In the genomic region with DNA sequence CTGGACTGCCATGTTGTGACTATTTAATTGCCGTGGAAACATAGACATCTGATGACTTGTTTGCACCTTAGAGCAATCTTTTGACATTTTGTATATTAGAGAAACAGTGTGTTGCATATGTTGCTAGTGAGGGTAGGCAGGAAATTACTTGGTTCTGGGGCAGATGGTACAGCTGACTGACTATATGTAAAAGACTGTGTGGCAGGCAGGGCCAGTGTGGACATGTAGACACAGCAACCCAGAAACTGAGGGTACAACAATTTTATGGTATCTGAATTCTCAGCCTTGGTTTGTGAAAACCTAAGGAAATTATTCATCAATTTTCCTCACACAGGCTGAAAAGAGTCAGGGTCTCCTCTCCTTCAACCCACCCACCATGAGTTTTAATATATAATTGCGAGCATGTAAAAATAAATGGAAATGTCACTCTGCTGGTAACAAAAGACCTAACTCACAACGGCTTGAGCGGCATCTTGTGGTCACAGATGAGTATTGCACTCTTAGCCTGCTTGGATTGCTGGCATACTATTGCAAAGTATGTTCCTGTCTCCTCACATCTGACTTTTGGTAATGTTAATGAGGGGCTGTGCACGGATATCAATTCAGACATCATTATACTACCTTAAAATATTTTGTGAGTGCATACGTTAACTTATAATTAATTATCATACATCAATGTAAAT, we compare ENCODE assay signal across 8 mouse cellular contexts.
DNase-seq lines count a peak whose midpoint lies in the region; ATAC-seq and TF ChIP-seq lines count a peak whose summit lies in the region.

No protein-coding gene starts in this region.

- 22% methylated on average over 6 of the region's 6 CpGs for WGBS in spleen, adult 2 months
- 11% methylated on average over 6 of the region's 6 CpGs for WGBS in forebrain, embryonic 15.5 days
- WGBS in limb, embryonic 11.5 days: 16% methylated on average over 6 of the region's 6 CpGs
- 14% methylated on average over 6 of the region's 6 CpGs for WGBS in neural tube, embryonic 15.5 days

- H3K4me3 ChIP-seq in spleen, adult 2 months (ENCODE audit: extremely low read depth, insufficient read depth, insufficient read length): no peak overlapping the region
- no peak overlapping the region for H3K4me3 ChIP-seq in forebrain, embryonic 15.5 days
- no peak overlapping the region for H3K4me3 ChIP-seq in limb, embryonic 11.5 days (ENCODE audit: low read depth, low read length)
- H3K4me3 ChIP-seq in neural tube, embryonic 15.5 days (replicated peaks): no peak overlapping the region

- peak; percentile 44 for ATAC-seq in forebrain, embryonic 15.5 days (replicated peaks)
- no peak for ATAC-seq in limb, embryonic 11.5 days (ENCODE audit: insufficient number of reproducible peaks, low FRiP score, low TSS enrichment, low read depth)
- peak; percentile 67 for ATAC-seq in neural tube, embryonic 15.5 days (ENCODE audit: low FRiP score)

- H3K27me3 ChIP-seq in spleen, adult 2 months (ENCODE audit: control insufficient read depth, insufficient read depth, low read length): no peaks in the 10 kb centered on the region
- 0 out of 2 replicates have a peak, but pooled peaks cover 3% of the 10 kb centered on the region for H3K27me3 ChIP-seq in forebrain, embryonic 15.5 days
- H3K27me3 ChIP-seq in limb, embryonic 11.5 days (ENCODE audit: control insufficient read depth, insufficient read depth, low read length): no peaks in the 10 kb centered on the region
- no peaks in the 10 kb centered on the region; the same call in 1 of the 2 replicates for H3K27me3 ChIP-seq in neural tube, embryonic 15.5 days (replicated peaks)

- no peak for TF ChIP-seq POLR2A in spleen, adult 2 months (IDR thresholded peaks at IDR 0.05; ENCODE audit: low read depth, low read length)

- DNase-seq in spleen, adult 2 months (ENCODE audit: low read depth in 1 of 2, low spot score in 2 of 2): peak in 1 of 2 experiments; percentile 25
- DNase-seq in spleen, adult 12 weeks (ENCODE audit: low spot score): no peak
- DNase-seq in c-Kit-positive CD71-positive TER-119-positive erythroid progenitor cells, embryonic 14.5 days (ENCODE audit: low spot score): peak; percentile 14
- DNase-seq in kidney, adult 9 months: peak; percentile 46
- peak; percentile 77 for DNase-seq in limb, embryonic 11.5 days (ENCODE audit: low spot score)
- DNase-seq in yolk sac, embryonic 10.5 days (ENCODE audit: low spot score): peak; percentile 21

- H3K27ac ChIP-seq in spleen, adult 2 months (ENCODE audit: insufficient read depth, low read length): no peak overlapping the region
- H3K27ac ChIP-seq in forebrain, embryonic 15.5 days (replicated peaks): no peak overlapping the region
- H3K27ac ChIP-seq in limb, embryonic 11.5 days (replicated peaks; ENCODE audit: low read depth, low read length): no peak overlapping the region
- no peak overlapping the region for H3K27ac ChIP-seq in neural tube, embryonic 15.5 days (replicated peaks)

- TF ChIP-seq CTCF in spleen, adult 2 months (IDR thresholded peaks at IDR 0.05; ENCODE audit: extremely low read depth, insufficient read depth, insufficient read length, insufficient replicate concordance): peak; percentile 50; the same call in 1 of the 2 replicates

- no peaks in the 10 kb centered on the region for H3K4me1 ChIP-seq in spleen, adult 2 months (ENCODE audit: control insufficient read depth, insufficient read depth, insufficient read length)
- H3K4me1 ChIP-seq in forebrain, embryonic 15.5 days: peaks cover 23% of the 10 kb centered on the region
- no peaks in the 10 kb centered on the region for H3K4me1 ChIP-seq in limb, embryonic 11.5 days (ENCODE audit: control insufficient read depth, insufficient read depth, low read length)
- peaks cover 12% of the 10 kb centered on the region for H3K4me1 ChIP-seq in neural tube, embryonic 15.5 days

- no peaks in the 10 kb centered on the region for H3K9me3 ChIP-seq in forebrain, embryonic 15.5 days
- H3K9me3 ChIP-seq in limb, embryonic 11.5 days (ENCODE audit: control insufficient read depth, low read length): no peaks in the 10 kb centered on the region
- no peaks in the 10 kb centered on the region for H3K9me3 ChIP-seq in neural tube, embryonic 15.5 days (replicated peaks)

- H3K9ac ChIP-seq in forebrain, embryonic 15.5 days (replicated peaks): no peak overlapping the region
- H3K9ac ChIP-seq in limb, embryonic 11.5 days (ENCODE audit: low read length): no peak overlapping the region
- no peak overlapping the region for H3K9ac ChIP-seq in neural tube, embryonic 15.5 days (replicated peaks)

- H3K36me3 ChIP-seq in spleen, adult 2 months (ENCODE audit: control insufficient read depth, insufficient read depth, low read length): no peaks in the 10 kb centered on the region
- H3K36me3 ChIP-seq in forebrain, embryonic 15.5 days: no peaks in the 10 kb centered on the region
- H3K36me3 ChIP-seq in limb, embryonic 11.5 days (ENCODE audit: control insufficient read depth, insufficient read depth, low read length): no peaks in the 10 kb centered on the region
- H3K36me3 ChIP-seq in neural tube, embryonic 15.5 days: no peaks in the 10 kb centered on the region

- no peak overlapping the region for H3K4me2 ChIP-seq in forebrain, embryonic 15.5 days (replicated peaks)
- H3K4me2 ChIP-seq in limb, embryonic 11.5 days (ENCODE audit: low read depth, severe bottlenecking): no peak overlapping the region
- no peak overlapping the region for H3K4me2 ChIP-seq in neural tube, embryonic 15.5 days
